Mouse (Mus musculus): ENCODE measurements around the gene Nhlh1. TPM values are rescaled to one million over a fixed set of nuclear protein-coding genes. Genes with fewer than 3 reads are reported as not detected.
A peak's percentile ranks its signal among the peaks of the same experiment; 100 is the strongest.

Nhlh1 gene
- polyA plus RNA-seq, 1 experiment from 2014 or later, result not detected

GRCm38 (mm10) chr1:172014771-172015170 is 42.6 kb downstream of the Nhlh1 start:
- H3K4me3 ChIP-seq (replicated peaks), result no peak overlapping the region
- no peak overlapping the region for H3K9ac ChIP-seq
- H3K36me3 ChIP-seq, result no peaks in the 10 kb centered on the region; the same call in 1 of the 2 replicates
- WGBS (ENCODE audit: insufficient replicate concordance), result 76% methylated on average over 9 of the region's 9 CpGs
- no peak overlapping the region for H3K27ac ChIP-seq
- DNase-seq, result no peak
- H3K27me3 ChIP-seq, result no peaks in the 10 kb centered on the region
- H3K4me2 ChIP-seq, result no peak overlapping the region
- H3K9me3 ChIP-seq (replicated peaks), result no peaks in the 10 kb centered on the region
- ATAC-seq (ENCODE audit: low read depth), result no peak
- peaks cover 6% of the 10 kb centered on the region; the same call in 1 of the 2 replicates for H3K4me1 ChIP-seq (replicated peaks)

DNA sequence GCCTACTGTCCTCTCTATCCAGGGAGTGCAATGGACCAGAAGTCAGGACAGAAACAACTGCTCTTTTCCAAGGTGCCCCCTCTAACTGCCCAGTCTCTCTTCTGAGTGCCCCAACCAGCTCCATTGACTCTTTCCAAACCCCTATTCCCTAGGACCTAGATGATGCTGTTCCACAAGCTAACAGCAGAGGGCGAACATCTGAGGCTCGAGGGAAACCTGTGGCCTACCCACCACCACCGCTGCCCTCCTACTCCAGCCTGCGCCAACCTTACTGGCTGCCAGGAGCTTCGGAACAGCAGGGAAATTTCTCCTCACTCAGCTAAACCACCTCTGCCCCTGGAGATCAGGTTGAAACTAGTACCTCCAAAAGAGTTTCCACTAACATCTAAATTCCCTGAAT is 45.3 kb downstream of the Nhlh1 start:
- ATAC-seq (ENCODE audit: low read depth) (no peak), DNase-seq (peak; percentile 13)
- Histone ChIP-seq H3K27me3 (no peaks in the 10 kb centered on the region), H3K9ac (no peak overlapping the region), H3K4me2 (no peak overlapping the region), H3K27ac (no peak overlapping the region), H3K36me3 (peaks cover 8% of the 10 kb centered on the region; the same call in 1 of the 2 replicates), H3K4me1 (replicated peaks) (peaks cover 6% of the 10 kb centered on the region; the same call in 1 of the 2 replicates), H3K4me3 (replicated peaks) (no peak overlapping the region), H3K9me3 (replicated peaks) (no peaks in the 10 kb centered on the region)
- 28% methylated on average over 5 of the region's 5 CpGs for WGBS (ENCODE audit: insufficient replicate concordance)

GRCm38 (mm10) chr1:172010042-172010824 is 47.1 kb downstream of the Nhlh1 start:
- H3K9ac ChIP-seq, result no peak overlapping the region
- ATAC-seq (ENCODE audit: low read depth), result no peak
- H3K9me3 ChIP-seq (replicated peaks), result no peaks in the 10 kb centered on the region
- no peak overlapping the region for H3K4me2 ChIP-seq
- H3K36me3 ChIP-seq, result peaks cover 11% of the 10 kb centered on the region; the same call in 1 of the 2 replicates
- WGBS (ENCODE audit: insufficient replicate concordance), result 83% methylated on average over 20 of the region's 20 CpGs
- DNase-seq, result no peak
- no peak overlapping the region for H3K27ac ChIP-seq
- H3K4me3 ChIP-seq (replicated peaks), result no peak overlapping the region
- H3K27me3 ChIP-seq, result no peaks in the 10 kb centered on the region
- H3K4me1 ChIP-seq (replicated peaks), result no peaks in the 10 kb centered on the region

GRCm38 (mm10) chr1:172009406-172009805 is 48.0 kb downstream of the Nhlh1 start:
- H3K9ac ChIP-seq, result no peak overlapping the region
- H3K27ac ChIP-seq, result no peak overlapping the region
- H3K4me2 ChIP-seq, result no peak overlapping the region
- H3K9me3 ChIP-seq (replicated peaks), result no peaks in the 10 kb centered on the region
- no peaks in the 10 kb centered on the region for H3K4me1 ChIP-seq (replicated peaks)
- no peaks in the 10 kb centered on the region for H3K27me3 ChIP-seq
- DNase-seq (no peak), ATAC-seq (ENCODE audit: low read depth) (no peak)
- no peak overlapping the region for H3K4me3 ChIP-seq (replicated peaks)
- 83% methylated on average over 21 of the region's 21 CpGs for WGBS (ENCODE audit: insufficient replicate concordance)
- H3K36me3 ChIP-seq, result peaks cover 11% of the 10 kb centered on the region; the same call in 1 of the 2 replicates

DNA sequence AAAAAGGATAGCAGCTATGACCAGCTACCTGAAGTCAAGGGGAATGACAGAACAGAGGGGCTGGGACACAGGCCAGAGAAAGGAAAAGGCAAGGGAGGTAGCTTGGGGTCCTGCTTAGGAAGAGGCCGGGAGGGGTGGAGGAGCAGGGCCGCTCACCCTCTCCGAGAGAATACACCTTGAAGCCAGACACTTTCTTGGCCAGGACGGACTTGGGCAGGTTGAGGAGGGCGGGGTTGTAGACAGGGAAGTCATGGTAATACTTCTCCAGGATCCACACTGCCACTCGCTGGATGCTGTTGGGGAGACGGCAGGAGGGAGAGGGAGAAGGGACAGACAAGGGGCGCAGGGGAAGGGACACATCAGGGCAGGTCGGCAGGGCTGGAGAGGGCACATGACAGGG is 49.0 kb downstream of the Nhlh1 start:
- ATAC-seq (ENCODE audit: low read depth), result no peak

GRCm38 (mm10) chr1:172007761-172008160 is 49.6 kb downstream of the Nhlh1 start:
- Histone ChIP-seq H3K27me3 (no peaks in the 10 kb centered on the region), H3K27ac (no peak overlapping the region), H3K4me1 (replicated peaks) (no peaks in the 10 kb centered on the region), H3K4me2 (no peak overlapping the region), H3K9ac (no peak overlapping the region), H3K4me3 (replicated peaks) (no peak overlapping the region), H3K36me3 (peaks cover 11% of the 10 kb centered on the region; the same call in 1 of the 2 replicates), H3K9me3 (replicated peaks) (no peaks in the 10 kb centered on the region)
- DNase-seq (no peak), ATAC-seq (ENCODE audit: low read depth) (no peak)
- whole genome bisulfite sequencing (ENCODE audit: insufficient replicate concordance), result 85% methylated on average over 21 of the region's 21 CpGs

More for the DNA sequence above, 49.0 kb downstream of the Nhlh1 start:
- Histone ChIP-seq H3K36me3 (peaks cover 11% of the 10 kb centered on the region; the same call in 1 of the 2 replicates), H3K27ac (no peak overlapping the region), H3K4me2 (no peak overlapping the region), H3K9ac (no peak overlapping the region), H3K4me3 (replicated peaks) (no peak overlapping the region), H3K4me1 (replicated peaks) (no peaks in the 10 kb centered on the region), H3K9me3 (replicated peaks) (no peaks in the 10 kb centered on the region), H3K27me3 (no peaks in the 10 kb centered on the region)
- DNase-seq, result no peak
- 76% methylated on average over 9 of the region's 9 CpGs for WGBS (ENCODE audit: insufficient replicate concordance)

Other genes with a start within 250 kb of the Nhlh1 start
- gene Cd84, start 217.9 kb downstream of the Nhlh1 start, polyA plus RNA-seq (2015; fragmentation: Nextera tagmentation; extraction: Ambion mirVana), result 3.8 and 6.3 TPM in 2 replicates
- not detected in 2 replicates for gene Gm10521, start 161.9 kb downstream of the Nhlh1 start, polyA plus RNA-seq (2015; fragmentation: Nextera tagmentation; extraction: Ambion mirVana)
- gene Slamf6, start 140.1 kb downstream of the Nhlh1 start, polyA plus RNA-seq (2015; fragmentation: Nextera tagmentation; extraction: Ambion mirVana), result 0.40 and 0.72 TPM in 2 replicates
- 0.89 and 1.4 TPM in 2 replicates for gene Vangl2, start 29.1 kb downstream of the Nhlh1 start, polyA plus RNA-seq (2015; fragmentation: Nextera tagmentation; extraction: Ambion mirVana)
- gene Copa, start 25.0 kb upstream of the Nhlh1 start, polyA plus RNA-seq (2015; fragmentation: Nextera tagmentation; extraction: Ambion mirVana), result 64.4 and 80.4 TPM in 2 replicates
- 33.6 and 38.6 TPM in 2 replicates for gene Ncstn, start 25.2 kb upstream of the Nhlh1 start, polyA plus RNA-seq (2015; fragmentation: Nextera tagmentation; extraction: Ambion mirVana)
- 39.9 and 48.2 TPM in 2 replicates for gene Pex19, start 69.2 kb upstream of the Nhlh1 start, polyA plus RNA-seq (2015; fragmentation: Nextera tagmentation; extraction: Ambion mirVana)
- 58.1 and 65.0 TPM in 2 replicates for gene Dcaf8, start 90.5 kb upstream of the Nhlh1 start, polyA plus RNA-seq (2015; fragmentation: Nextera tagmentation; extraction: Ambion mirVana)
- gene Pea15a, start 149.2 kb upstream of the Nhlh1 start, polyA plus RNA-seq (2015; fragmentation: Nextera tagmentation; extraction: Ambion mirVana), result 20.9 and 22.2 TPM in 2 replicates
- gene Casq1, start 162.3 kb upstream of the Nhlh1 start, polyA plus RNA-seq (2015; fragmentation: Nextera tagmentation; extraction: Ambion mirVana), result 0.29 and 0.55 TPM in 2 replicates
- 0.03 TPM in 1 of 2 replicates, not detected in the other for gene Atp1a4, start 200.8 kb upstream of the Nhlh1 start, polyA plus RNA-seq (2015; fragmentation: Nextera tagmentation; extraction: Ambion mirVana)
- gene Igsf8, start 204.1 kb upstream of the Nhlh1 start, polyA plus RNA-seq (2015; fragmentation: Nextera tagmentation; extraction: Ambion mirVana), result 15.4 and 16.8 TPM in 2 replicates
- gene Atp1a2, start 240.5 kb upstream of the Nhlh1 start, polyA plus RNA-seq (2015; fragmentation: Nextera tagmentation; extraction: Ambion mirVana), result 0.25 and 0.32 TPM in 2 replicates